Mouse (Mus musculus) neural tube, embryonic 11.5 days (tissue): ENCODE data around the gene Crb3. TPM values are rescaled to one million over a fixed set of nuclear protein-coding genes. Genes with fewer than 3 reads are reported as not detected.

Experiments used
- ATAC-seq: fragments of 200-750 bp; cut with Nextera tagmentation; 2 replicates; pipeline ENCODE4 v1.8.0; 2017; ENCODE audit warnings: moderate number of reproducible peaks, mild to moderate bottlenecking, moderate TSS enrichment, moderate library complexity; ENCODE audit not compliant: insufficient read depth, low FRiP score, low TSS enrichment
- DNase-seq: peaks from one replicate; pipeline ENCODE4 v3.0.0-alpha.2; 2015; ENCODE audit warnings: low spot score
- H3K27ac ChIP-seq: fragments of 300-500 bp; sonication (generic); 2 replicates; pipeline ENCODE4 v1.5.1; 2014; ENCODE audit warnings: low read depth, mild to moderate bottlenecking, low read length
- H3K27me3 ChIP-seq: fragments of 300-500 bp; sonication (generic); 2 replicates; pipeline ENCODE4 v1.6.1; 2014; ENCODE audit warnings: mild to moderate bottlenecking, low read length, mixed read lengths; ENCODE audit not compliant: control insufficient read depth, insufficient read depth
- H3K36me3 ChIP-seq: fragments of 300-500 bp; sonication (generic); 2 replicates; pipeline ENCODE4 v1.6.1; 2014; ENCODE audit warnings: mild to moderate bottlenecking, low read length, moderate library complexity, mixed read lengths; ENCODE audit not compliant: control insufficient read depth, insufficient read depth
- H3K4me1 ChIP-seq: fragments of 300-500 bp; sonication (generic); 2 replicates; pipeline ENCODE4 v1.6.1; 2014; ENCODE audit warnings: low read length, mixed read lengths; ENCODE audit not compliant: control insufficient read depth, insufficient read depth
- H3K4me2 ChIP-seq: fragments of 300-500 bp; sonication (generic); 2 replicates; pipeline ENCODE4 v1.6.1; 2014; ENCODE audit warnings: low read depth, mild to moderate bottlenecking, moderate library complexity
- H3K4me3 ChIP-seq: fragments of 300-500 bp; sonication (generic); 2 replicates; pipeline ENCODE4 v1.5.1; 2014; ENCODE audit warnings: low read depth, low read length
- H3K9ac ChIP-seq: fragments of 300-500 bp; sonication (generic); 2 replicates; pipeline ENCODE4 v1.6.1; 2014; ENCODE audit warnings: mild to moderate bottlenecking, low read length
- H3K9me3 ChIP-seq: fragments of 300-500 bp; sonication (generic); 2 replicates; pipeline ENCODE4 v1.6.1; 2016; ENCODE audit warnings: low read length; ENCODE audit not compliant: control insufficient read depth
- WGBS: fragments of 180-500 bp; shearing (Covaris S2); extraction: QIAGEN DNeasy Blood & Tissue Kit; methylation state at CpG from one replicate; pipeline ENCODE4 v1.1.7; 2014; 5-methylcytosine and 5-hydroxymethylcytosine counted together
- polyA plus RNA-seq: library from polyadenylated mRNA; unstranded; fragments of >200 nt; fragmentation: Nextera tagmentation; extraction: Ambion mirVana; gene quantifications from 2 replicates; pipeline ENCODE4 v1.2.1, GENCODE M21; 2014

The Crb3 gene
- polyA plus RNA-seq, 1 experiment from 2014 or later: 1.9 TPM

- Histone ChIP-seq H3K27me3 (no peaks in the 10 kb centered on the region), H3K4me3 (0 out of 2 replicates have a peak overlapping the region, but pooled peaks have one; percentile 4), H3K4me1 (no peaks in the 10 kb centered on the region), H3K27ac (no peak overlapping the region), H3K9me3 (no peaks in the 10 kb centered on the region), H3K4me2 (peak overlapping the region; percentile 35), H3K36me3 (no peaks in the 10 kb centered on the region), H3K9ac (0 out of 2 replicates have a peak overlapping the region, but pooled peaks have one; percentile 18)
- DNase-seq: no peak
- no peak for ATAC-seq
- 6% methylated on average over 9 of the region's 9 CpGs for WGBS
Measured at GRCm38 (mm10) chr17:57070272-57070671, 11.4 kb downstream of the Crb3 start.

DNA sequence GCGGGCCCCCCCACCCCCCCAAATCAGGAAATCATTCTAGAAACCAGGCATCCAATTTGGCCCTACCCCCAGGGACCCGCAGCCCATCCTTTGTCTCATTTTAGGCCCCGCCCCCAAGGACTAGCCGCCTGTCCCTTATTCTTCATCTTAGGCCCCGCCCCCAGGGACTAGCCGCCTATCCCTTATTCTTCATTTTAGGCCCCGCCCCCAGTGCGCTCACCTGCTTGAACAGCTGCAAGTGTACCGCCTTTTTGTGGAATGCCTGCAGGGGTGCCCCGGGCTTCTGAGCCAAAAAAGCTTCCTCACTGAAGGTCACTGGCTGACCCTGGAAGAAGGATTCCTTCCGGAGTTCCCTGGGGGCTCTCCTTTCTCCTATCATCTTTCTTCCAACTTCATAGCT lies 11.8 kb downstream of the Crb3 start:
- Histone ChIP-seq H3K4me1 (no peaks in the 10 kb centered on the region), H3K9ac (no peak overlapping the region)
- 2% methylated on average over 11 of the region's 11 CpGs for WGBS

GRCm38 (mm10) chr17:57076916-57077315 lies 18.0 kb downstream of the Crb3 start:
- no peak overlapping the region for H3K4me2 ChIP-seq
- no peak overlapping the region for H3K27ac ChIP-seq
- ATAC-seq (no peak), DNase-seq (no peak)
- no peak overlapping the region for H3K9ac ChIP-seq
- 67% methylated on average over 3 of the region's 3 CpGs for WGBS
- H3K4me3 ChIP-seq: no peak overlapping the region
- no peaks in the 10 kb centered on the region for H3K4me1 ChIP-seq
- no peaks in the 10 kb centered on the region for H3K9me3 ChIP-seq
- no peaks in the 10 kb centered on the region; the same call in 1 of the 2 replicates for H3K36me3 ChIP-seq
- no peaks in the 10 kb centered on the region for H3K27me3 ChIP-seq

More for the DNA sequence above, 11.8 kb downstream of the Crb3 start:
- DNase-seq: peak; percentile 71
- Histone ChIP-seq H3K27me3 (no peaks in the 10 kb centered on the region), H3K4me3 (0 out of 2 replicates have a peak overlapping the region, but pooled peaks have one; percentile 4), H3K27ac (no peak overlapping the region), H3K36me3 (no peaks in the 10 kb centered on the region), H3K4me2 (peak overlapping the region; percentile 35), H3K9me3 (no peaks in the 10 kb centered on the region)
- ATAC-seq: peak; percentile 76

GRCm38 (mm10) chr17:57078336-57078735 lies 19.4 kb downstream of the Crb3 start, which contains the start of gene Dennd1c:
Gene Dennd1c, minus strand, starts transcription at chr17:57078514.
- H3K27ac ChIP-seq: no peak within 1 kb of the TSS
- H3K27me3 ChIP-seq: no peaks in the 10 kb centered on the region
- H3K4me2 ChIP-seq: no peak within 1 kb of the TSS
- H3K4me3 ChIP-seq: no peak within 1 kb of the TSS
- no peak within 1 kb of the TSS for H3K9ac ChIP-seq
- ATAC-seq (no peak), DNase-seq (no peak)
- 59% methylated on average over 6 of the region's 6 CpGs for WGBS
- no peaks in the 10 kb centered on the region for H3K9me3 ChIP-seq
- no peaks in the 10 kb centered on the region for H3K4me1 ChIP-seq
- no peaks in the 10 kb centered on the region; the same call in 1 of the 2 replicates for H3K36me3 ChIP-seq

DNA sequence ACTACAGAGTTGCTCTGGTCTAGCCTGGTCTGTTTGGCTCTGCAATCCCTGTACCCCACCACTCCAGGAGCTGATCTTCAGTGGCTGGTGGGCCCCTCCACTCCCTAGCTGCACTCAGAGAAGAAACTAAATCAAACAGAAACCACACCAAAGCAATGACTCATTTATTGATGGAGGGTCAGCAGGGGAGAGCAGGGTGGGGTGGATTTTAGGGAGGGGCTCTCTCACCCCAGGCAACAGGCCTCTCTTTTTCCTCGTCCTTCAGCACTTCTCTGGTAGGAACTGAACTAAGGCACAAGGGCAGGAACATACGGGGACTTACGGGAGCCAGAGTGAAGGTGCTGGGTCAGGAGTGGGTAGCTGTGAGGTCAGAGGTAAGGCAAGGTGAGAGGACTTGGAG lies 21.0 kb downstream of the Crb3 start:
- 77% methylated on average over 3 of the region's 3 CpGs for WGBS
- ATAC-seq: no peak
- DNase-seq: no peak

DNA sequence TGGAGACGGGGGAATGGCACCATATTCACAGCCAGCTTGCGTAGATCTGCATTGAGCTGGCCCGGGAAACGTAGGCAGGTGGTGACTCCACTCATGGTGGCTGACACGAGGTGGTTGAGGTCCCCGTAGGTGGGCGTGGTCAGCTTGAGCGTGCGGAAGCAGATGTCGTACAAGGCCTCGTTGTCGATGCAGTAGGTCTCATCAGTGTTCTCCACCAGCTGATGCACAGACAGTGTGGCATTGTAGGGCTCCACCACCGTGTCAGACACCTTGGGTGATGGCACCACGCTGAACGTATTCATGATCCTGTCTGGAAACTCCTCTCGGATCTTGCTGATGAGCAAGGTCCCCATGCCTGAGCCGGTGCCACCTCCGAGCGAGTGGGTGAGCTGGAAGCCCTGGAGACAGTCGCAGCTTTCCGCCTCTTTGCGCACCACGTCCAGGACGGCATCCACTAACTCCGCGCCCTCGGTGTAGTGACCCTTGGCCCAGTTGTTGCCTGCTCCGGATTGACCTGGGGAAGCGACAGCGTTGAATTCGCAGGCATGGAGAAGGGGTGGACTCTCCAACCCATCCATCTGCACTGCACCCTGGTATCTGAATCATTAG lies 22.4 kb downstream of the Crb3 start:
- Histone ChIP-seq H3K9ac (no peak overlapping the region), H3K27ac (no peak overlapping the region), H3K27me3 (no peaks in the 10 kb centered on the region), H3K4me3 (no peak overlapping the region), H3K4me2 (no peak overlapping the region), H3K9me3 (no peaks in the 10 kb centered on the region), H3K36me3 (no peaks in the 10 kb centered on the region; the same call in 1 of the 2 replicates), H3K4me1 (no peaks in the 10 kb centered on the region)
- no peak for DNase-seq
- no peak for ATAC-seq
- 92% methylated on average over 31 of the region's 31 CpGs for WGBS

More for the DNA sequence above, 21.0 kb downstream of the Crb3 start:
- H3K4me1 ChIP-seq: no peaks in the 10 kb centered on the region
- H3K27ac ChIP-seq: no peak overlapping the region
- H3K4me3 ChIP-seq: no peak overlapping the region
- H3K4me2 ChIP-seq: no peak overlapping the region
- H3K36me3 ChIP-seq: no peaks in the 10 kb centered on the region; the same call in 1 of the 2 replicates
- H3K9ac ChIP-seq: no peak overlapping the region
- no peaks in the 10 kb centered on the region for H3K27me3 ChIP-seq
- no peaks in the 10 kb centered on the region for H3K9me3 ChIP-seq

DNA sequence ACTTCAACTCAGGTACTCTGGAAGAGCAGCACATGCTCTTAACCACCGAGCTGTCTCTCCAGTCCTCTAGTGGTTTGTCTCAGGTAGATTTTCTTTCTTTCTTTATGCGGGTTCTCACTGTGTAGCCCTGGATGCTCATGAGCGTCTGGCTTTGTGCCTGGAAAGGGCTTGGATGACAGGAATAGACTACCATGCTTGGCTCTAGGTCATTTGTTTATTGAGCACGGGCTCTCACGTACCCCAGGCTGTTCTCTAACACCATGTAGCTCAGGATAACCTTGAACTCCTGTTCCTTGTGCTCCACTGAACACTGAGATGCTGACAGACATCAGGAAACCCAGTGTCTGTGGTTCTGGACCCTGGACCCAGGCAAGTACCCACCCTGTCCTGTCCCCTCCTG lies 23.6 kb downstream of the Crb3 start:
- H3K4me2 ChIP-seq: no peak overlapping the region
- WGBS: 89% methylated on average over 5 of the region's 5 CpGs
- no peaks in the 10 kb centered on the region for H3K9me3 ChIP-seq
- no peak overlapping the region for H3K27ac ChIP-seq
- no peaks in the 10 kb centered on the region for H3K4me1 ChIP-seq
- ATAC-seq: no peak
- H3K27me3 ChIP-seq: no peaks in the 10 kb centered on the region
- H3K36me3 ChIP-seq: no peaks in the 10 kb centered on the region; the same call in 1 of the 2 replicates
- DNase-seq: no peak
- no peak overlapping the region for H3K4me3 ChIP-seq
- no peak overlapping the region for H3K9ac ChIP-seq

GRCm38 (mm10) chr17:57085970-57086757 lies 27.3 kb downstream of the Crb3 start:
- H3K4me1 ChIP-seq: no peaks in the 10 kb centered on the region
- H3K27me3 ChIP-seq: no peaks in the 10 kb centered on the region
- WGBS: 89% methylated on average over 11 of the region's 11 CpGs
- no peaks in the 10 kb centered on the region for H3K36me3 ChIP-seq
- peak overlapping the region; percentile 45; the same call in 1 of the 2 replicates for H3K4me3 ChIP-seq
- H3K9me3 ChIP-seq: no peaks in the 10 kb centered on the region
- ATAC-seq (no peak), DNase-seq (no peak)
- peak overlapping the region; percentile 67 for H3K9ac ChIP-seq
- no peak overlapping the region for H3K27ac ChIP-seq
- H3K4me2 ChIP-seq: peak overlapping the region; percentile 65
